Mouse (Mus musculus) lung, postnatal 14 days (tissue): ENCODE measurements around the gene Spib.

ENCODE experiments used
- DNase-seq: peaks from one replicate; pipeline ENCODE4 v3.0.0; 2021

The Spib gene

DNA sequence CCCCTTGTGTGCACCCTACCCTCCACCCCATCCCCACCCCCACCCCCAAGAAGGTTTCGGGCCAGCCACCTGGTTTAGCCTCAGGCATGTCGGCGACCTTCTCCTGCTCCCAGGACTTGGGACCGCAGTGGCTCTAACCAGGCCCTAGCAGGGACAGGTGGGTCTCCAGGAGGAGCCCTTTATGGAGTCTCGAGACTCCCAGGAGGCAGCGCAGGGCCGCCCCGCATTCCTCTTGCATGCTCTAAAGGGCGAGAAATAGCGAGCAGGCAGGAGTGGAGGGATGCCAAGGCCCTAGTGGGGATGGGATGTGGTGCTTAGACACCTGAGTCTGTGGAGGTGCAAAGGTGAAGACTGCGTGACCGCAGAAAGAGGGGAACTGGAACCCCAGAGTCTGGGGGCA, 7.4 kb downstream of the Spib start, which contains the start of gene Mybpc2:
Gene Mybpc2 (minus strand): TSS at position 155 of the 400 bp plus-strand sequence.
- DNase-seq, result peak; percentile 37

GRCm38 (mm10) chr7:44523056-44523455, 8.8 kb downstream of the Spib start:
- DNase-seq, result no peak

DNA sequence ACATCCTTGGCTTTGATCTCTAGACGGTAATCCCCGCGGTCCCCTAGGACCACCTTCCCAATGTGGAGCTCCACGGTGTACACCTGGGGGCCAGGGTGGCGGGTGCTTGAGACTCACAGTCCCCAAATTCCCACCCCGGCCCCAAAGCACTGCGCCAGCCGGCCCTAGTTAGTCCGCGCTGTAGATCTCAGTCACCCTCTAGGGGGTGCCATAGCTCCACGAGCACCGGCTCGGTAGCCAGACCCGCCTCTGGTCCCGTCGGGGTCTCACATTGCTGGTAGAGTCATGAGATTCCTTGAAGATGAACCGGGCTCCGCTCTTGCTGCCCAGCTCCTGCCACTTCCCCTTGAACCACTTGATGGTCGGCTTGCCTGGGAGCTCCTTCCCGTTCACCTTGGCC, 10.2 kb downstream of the Spib start:
- DNase-seq, result peak; percentile 77

DNA sequence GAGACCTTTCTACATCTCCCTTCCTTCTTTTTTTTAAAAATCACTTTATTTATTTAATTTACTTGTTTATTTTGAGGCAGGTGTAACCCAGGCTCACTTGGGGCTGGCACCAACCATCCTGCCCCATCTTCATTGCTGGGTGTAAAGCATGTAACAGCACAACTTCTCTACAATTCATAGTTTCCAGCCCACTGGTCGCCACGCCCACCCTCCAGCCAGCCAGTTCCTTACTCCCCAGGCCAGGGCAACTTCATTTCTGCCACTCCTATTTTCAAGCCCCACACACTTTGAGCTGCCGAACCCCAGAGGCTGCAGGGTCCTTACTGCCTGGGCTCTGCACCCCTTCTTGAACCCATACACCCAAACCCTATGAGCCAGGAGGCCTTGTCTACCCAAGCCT, 10.9 kb downstream of the Spib start:
- DNase-seq, result no peak

DNA sequence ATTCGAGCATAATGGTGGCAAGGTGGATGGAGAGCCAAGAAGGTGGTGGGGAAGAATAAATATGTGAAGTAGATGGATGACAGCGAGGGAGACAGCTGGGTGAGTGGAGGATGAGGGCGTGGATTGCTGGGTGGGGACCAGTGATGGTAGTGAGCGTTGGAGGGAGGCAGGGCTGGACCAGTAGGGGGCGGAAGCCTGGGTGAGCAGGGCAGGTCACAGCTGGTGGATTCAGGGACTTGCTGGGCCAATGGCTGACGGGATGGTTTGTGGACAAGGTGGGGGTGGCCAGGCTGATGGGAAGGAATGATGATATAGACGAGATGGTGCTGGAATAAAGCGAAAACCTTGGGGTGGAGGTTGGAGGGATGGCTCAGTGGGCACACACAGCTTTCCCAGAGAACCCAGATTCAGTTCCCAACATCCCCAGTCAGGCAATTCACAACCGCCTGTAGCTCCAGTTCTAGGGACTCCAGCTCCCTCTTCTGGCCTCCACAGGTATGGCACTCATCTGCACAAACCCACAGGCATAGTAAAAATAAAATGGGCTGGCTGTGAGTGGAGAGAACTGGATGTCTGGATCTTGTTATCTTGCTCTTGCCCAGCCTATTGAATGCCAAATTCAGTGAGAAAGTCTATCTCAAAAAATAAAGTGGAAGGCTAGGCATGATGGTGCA, 12.5 kb downstream of the Spib start:
- no peak for DNase-seq

DNA sequence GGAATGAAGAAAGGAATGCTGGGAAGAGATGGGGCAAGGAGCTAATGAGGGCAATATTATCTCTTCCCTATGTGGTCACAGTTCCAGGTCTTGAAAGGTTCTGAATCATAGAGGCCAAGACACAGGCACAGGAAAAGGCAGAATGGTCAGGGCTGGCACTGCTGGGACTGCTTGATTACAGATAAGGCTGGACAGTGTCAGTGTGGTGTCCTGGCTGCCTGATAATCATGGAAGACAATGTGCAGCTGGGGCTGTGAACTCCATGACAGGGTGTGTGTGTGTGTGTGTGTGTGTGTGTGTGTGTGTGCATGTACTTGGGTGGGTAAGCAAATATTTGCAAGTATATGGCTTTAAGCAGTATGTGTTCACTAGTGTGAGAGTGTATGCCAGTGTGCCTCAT, 24.4 kb downstream of the Spib start:
- DNase-seq, result no peak

GRCm38 (mm10) chr7:44501563-44502115, 30.2 kb downstream of the Spib start:
- peak; percentile 77 for DNase-seq

GRCm38 (mm10) chr7:44500046-44500445, 31.8 kb downstream of the Spib start:
- no peak for DNase-seq

DNA sequence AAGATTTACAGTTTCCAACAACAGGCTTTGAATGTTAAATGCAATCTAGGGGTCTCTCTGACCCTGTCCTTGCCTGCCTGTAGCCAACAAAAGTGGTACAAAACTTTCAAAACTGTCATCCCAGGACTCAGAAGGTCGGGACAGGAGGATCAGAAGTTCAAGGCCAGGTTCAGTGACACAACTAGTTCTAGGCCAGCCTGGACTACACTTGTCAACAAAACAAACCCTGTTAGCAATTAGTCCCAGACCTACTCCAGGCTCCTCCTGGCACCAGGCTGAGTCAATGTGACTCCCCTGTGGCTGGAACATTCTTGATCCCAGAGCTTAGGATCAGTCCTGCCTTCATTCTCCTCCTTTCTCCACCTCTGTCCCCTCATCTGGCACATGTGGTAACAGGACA, 32.9 kb downstream of the Spib start:
- no peak for DNase-seq

- no peak for DNase-seq
Measured at GRCm38 (mm10) chr7:44497361-44498055, 34.4 kb downstream of the Spib start.

GRCm38 (mm10) chr7:44496771-44497109, 35.1 kb downstream of the Spib start:
- DNase-seq, result no peak

- DNase-seq, result peak; percentile 98
Measured at GRCm38 (mm10) chr7:44495992-44496770, 35.7 kb downstream of the Spib start, which contains the start of the genes Emc10 and Fam71e1. Gene Emc10 (minus strand): TSS chr7:44496529. Gene Fam71e1 (plus strand): TSS chr7:44496581.

- DNase-seq, result no peak
Measured at GRCm38 (mm10) chr7:44495086-44495485, 36.8 kb downstream of the Spib start.

DNA sequence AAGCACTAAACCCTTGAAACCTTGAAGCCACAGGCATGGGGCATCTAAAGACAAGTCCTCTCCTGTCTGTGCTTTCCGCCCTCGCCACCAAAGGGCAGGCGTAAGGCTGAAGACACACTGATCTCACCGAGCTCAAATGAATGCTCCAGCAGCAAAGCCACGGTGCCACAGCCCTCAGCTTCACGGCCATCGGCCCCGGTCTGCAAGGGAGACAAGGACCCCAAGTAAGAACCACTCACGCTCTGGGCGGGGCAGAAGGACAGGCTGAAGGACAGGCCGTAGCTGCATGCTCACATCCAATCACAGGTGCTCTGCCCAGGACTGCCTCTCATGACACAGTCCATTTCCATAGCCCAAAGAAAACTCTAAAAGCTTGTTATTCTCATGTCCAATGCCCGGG, 37.2 kb downstream of the Spib start:
- DNase-seq, result no peak

DNA sequence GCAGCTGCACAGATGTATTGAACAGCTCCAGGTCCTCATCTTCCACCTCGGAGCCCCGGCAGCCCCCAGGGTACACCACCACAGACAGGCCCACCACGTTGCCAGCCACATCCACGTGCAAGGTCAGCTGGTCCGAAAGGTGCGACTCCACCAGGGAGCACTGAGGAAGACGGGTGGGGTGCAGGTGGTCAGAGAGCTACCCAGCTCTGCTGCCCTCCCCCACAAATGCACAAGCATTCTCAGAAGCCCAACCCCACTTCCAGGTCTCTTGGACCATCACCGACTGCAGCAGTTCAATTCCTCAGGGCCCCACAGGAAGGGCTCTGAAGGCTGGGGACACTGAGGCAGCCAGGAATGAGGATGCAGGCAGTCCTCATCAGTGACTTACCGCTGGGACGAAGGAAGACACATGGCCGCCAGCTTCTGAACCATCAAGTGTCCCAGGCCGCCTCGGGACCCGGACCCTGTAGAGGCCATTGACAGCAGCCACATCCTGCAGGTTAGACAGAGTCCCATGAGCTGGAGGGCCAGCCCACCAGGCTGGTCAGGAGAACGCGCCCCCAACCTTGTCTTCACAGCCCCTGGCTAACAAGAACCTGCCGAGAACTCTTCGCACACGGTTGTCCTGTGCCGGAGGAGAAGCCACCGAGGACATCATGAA, 39.6 kb downstream of the Spib start:
- DNase-seq, result no peak

GRCm38 (mm10) chr7:44491391-44491790, 40.5 kb downstream of the Spib start:
- no peak for DNase-seq

DNA sequence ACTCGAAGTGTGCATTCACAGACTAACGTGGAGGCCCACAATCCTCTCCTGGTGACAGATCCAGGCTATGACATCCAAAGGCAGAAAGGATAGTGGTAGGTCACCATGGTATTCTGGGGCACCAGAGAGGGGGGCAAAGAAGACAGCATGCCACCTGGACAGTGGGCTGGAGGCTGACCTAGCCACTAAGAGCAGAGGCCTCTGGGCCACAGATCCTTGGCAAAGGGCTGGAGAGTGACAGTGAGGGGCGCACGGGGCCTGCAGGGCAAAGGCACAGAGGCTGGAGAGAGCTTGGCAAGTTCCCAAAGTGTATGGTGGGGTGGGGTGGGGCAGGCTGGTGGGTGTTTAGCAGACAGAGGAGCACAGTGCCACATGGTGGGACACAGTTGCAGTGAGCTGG, 41.6 kb downstream of the Spib start:
- DNase-seq, result no peak

- no peak for DNase-seq
Measured at GRCm38 (mm10) chr7:44488545-44488944, 43.3 kb downstream of the Spib start.

GRCm38 (mm10) chr7:44487936-44488335, 43.9 kb downstream of the Spib start:
- DNase-seq, result no peak

- DNase-seq, result no peak
Measured at GRCm38 (mm10) chr7:44486927-44487575, 44.8 kb downstream of the Spib start.

GRCm38 (mm10) chr7:44485572-44486195, 46.2 kb downstream of the Spib start:
- DNase-seq, result no peak
